Mouse (Mus musculus): ENCODE data around the gene Exoc3l2. TPM values are rescaled to one million over a fixed set of nuclear protein-coding genes. Genes with fewer than 3 reads are reported as not detected.

Gene Exoc3l2
- polyA plus RNA-seq, 1 experiment from 2014 or later: 1.8 TPM

- H3K4me1 ChIP-seq (ENCODE audit: control insufficient read depth, insufficient read depth, low read length): no peaks in the 10 kb centered on the region
- no peaks in the 10 kb centered on the region for H3K9me3 ChIP-seq (ENCODE audit: control insufficient read depth, low read length)
- no peak overlapping the region for H3K27ac ChIP-seq (replicated peaks; ENCODE audit: low read depth, low read length)
- no peak overlapping the region for H3K4me2 ChIP-seq (ENCODE audit: low read depth, severe bottlenecking)
- H3K9ac ChIP-seq (ENCODE audit: low read length): no peak overlapping the region
- no peaks in the 10 kb centered on the region for H3K27me3 ChIP-seq (ENCODE audit: control insufficient read depth, insufficient read depth, low read length)
- ATAC-seq (ENCODE audit: insufficient number of reproducible peaks, low FRiP score, low TSS enrichment, low read depth) (no peak), DNase-seq (ENCODE audit: low spot score) (no peak)
- no peak overlapping the region for H3K4me3 ChIP-seq (ENCODE audit: low read depth, low read length)
- 93% methylated on average over 6 of the region's 6 CpGs for WGBS
- H3K36me3 ChIP-seq (ENCODE audit: control insufficient read depth, insufficient read depth, low read length): peaks cover 22% of the 10 kb centered on the region
Measured at GRCm38 (mm10) chr7:19426888-19427287, 36.2 kb upstream of the Exoc3l2 start.

GRCm38 (mm10) chr7:19427999-19428650, 35.0 kb upstream of the Exoc3l2 start:
- Histone ChIP-seq H3K4me2 (ENCODE audit: low read depth, severe bottlenecking) (no peak overlapping the region), H3K4me1 (ENCODE audit: control insufficient read depth, insufficient read depth, low read length) (no peaks in the 10 kb centered on the region), H3K36me3 (ENCODE audit: control insufficient read depth, insufficient read depth, low read length) (peaks cover 33% of the 10 kb centered on the region), H3K27ac (replicated peaks; ENCODE audit: low read depth, low read length) (no peak overlapping the region), H3K9me3 (ENCODE audit: control insufficient read depth, low read length) (0 out of 2 replicates have a peak, but pooled peaks cover 3% of the 10 kb centered on the region), H3K27me3 (ENCODE audit: control insufficient read depth, insufficient read depth, low read length) (no peaks in the 10 kb centered on the region), H3K4me3 (ENCODE audit: low read depth, low read length) (no peak overlapping the region), H3K9ac (ENCODE audit: low read length) (no peak overlapping the region)
- DNase-seq (ENCODE audit: low spot score) (no peak), ATAC-seq (ENCODE audit: insufficient number of reproducible peaks, low FRiP score, low TSS enrichment, low read depth) (no peak)
- WGBS: 74% methylated on average over 15 of the region's 15 CpGs

DNA sequence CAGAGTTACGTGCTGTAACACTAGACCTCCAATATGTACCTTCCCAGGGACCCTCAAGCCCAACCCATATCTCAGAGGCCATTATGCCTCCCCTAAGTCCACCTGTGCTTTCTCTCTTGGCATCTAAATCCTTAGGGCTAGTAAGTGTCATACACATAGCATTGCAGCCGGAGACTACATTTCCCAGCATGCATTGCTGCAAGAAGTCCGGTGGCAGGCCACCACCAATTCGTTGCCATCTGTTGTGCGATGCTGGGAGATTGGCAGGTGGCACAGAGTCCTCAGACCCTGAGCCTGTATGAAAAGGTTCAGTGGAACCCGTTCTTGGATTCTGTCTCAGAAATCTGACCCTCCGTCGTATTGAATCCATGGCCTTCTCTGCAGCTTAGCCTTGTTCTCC, 33.4 kb upstream of the Exoc3l2 start:
- ATAC-seq (ENCODE audit: insufficient number of reproducible peaks, low FRiP score, low TSS enrichment, low read depth): no peak
- WGBS: 76% methylated on average over 8 of the region's 8 CpGs
- H3K9ac ChIP-seq (ENCODE audit: low read length): no peak overlapping the region
- H3K36me3 ChIP-seq (ENCODE audit: control insufficient read depth, insufficient read depth, low read length): peaks cover 48% of the 10 kb centered on the region
- no peaks in the 10 kb centered on the region for H3K4me1 ChIP-seq (ENCODE audit: control insufficient read depth, insufficient read depth, low read length)
- H3K4me2 ChIP-seq (ENCODE audit: low read depth, severe bottlenecking): no peak overlapping the region
- no peaks in the 10 kb centered on the region for H3K27me3 ChIP-seq (ENCODE audit: control insufficient read depth, insufficient read depth, low read length)
- DNase-seq (ENCODE audit: low spot score): no peak
- H3K4me3 ChIP-seq (ENCODE audit: low read depth, low read length): no peak overlapping the region
- H3K9me3 ChIP-seq (ENCODE audit: control insufficient read depth, low read length): 0 out of 2 replicates have a peak, but pooled peaks cover 3% of the 10 kb centered on the region
- no peak overlapping the region for H3K27ac ChIP-seq (replicated peaks; ENCODE audit: low read depth, low read length)

DNA sequence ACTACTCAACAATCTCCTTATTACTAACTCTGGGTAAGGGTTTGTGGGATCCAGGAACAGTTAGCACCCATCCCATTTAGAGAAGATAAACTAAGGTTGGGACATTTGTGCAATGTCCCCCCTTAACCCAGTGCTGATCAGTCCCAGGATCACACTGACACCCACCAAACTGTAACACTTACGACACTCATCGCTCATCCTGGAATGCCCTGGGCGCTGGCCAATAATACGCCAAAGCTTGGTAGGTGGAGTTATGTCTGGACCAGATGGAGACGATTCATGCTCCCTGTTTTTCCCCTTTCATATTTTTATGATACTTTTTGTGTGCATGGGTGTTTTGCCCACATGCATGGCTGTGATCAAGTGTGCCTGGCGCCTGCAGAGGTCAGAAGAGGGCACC, 32.7 kb upstream of the Exoc3l2 start:
- Histone ChIP-seq H3K27ac (replicated peaks; ENCODE audit: low read depth, low read length) (no peak overlapping the region), H3K36me3 (ENCODE audit: control insufficient read depth, insufficient read depth, low read length) (peaks cover 50% of the 10 kb centered on the region), H3K4me2 (ENCODE audit: low read depth, severe bottlenecking) (no peak overlapping the region), H3K4me1 (ENCODE audit: control insufficient read depth, insufficient read depth, low read length) (no peaks in the 10 kb centered on the region), H3K4me3 (ENCODE audit: low read depth, low read length) (no peak overlapping the region), H3K27me3 (ENCODE audit: control insufficient read depth, insufficient read depth, low read length) (no peaks in the 10 kb centered on the region), H3K9ac (ENCODE audit: low read length) (no peak overlapping the region), H3K9me3 (ENCODE audit: control insufficient read depth, low read length) (0 out of 2 replicates have a peak, but pooled peaks cover 3% of the 10 kb centered on the region)
- 92% methylated on average over 6 of the region's 6 CpGs for WGBS
- ATAC-seq (ENCODE audit: insufficient number of reproducible peaks, low FRiP score, low TSS enrichment, low read depth) (no peak), DNase-seq (ENCODE audit: low spot score) (no peak)

DNA sequence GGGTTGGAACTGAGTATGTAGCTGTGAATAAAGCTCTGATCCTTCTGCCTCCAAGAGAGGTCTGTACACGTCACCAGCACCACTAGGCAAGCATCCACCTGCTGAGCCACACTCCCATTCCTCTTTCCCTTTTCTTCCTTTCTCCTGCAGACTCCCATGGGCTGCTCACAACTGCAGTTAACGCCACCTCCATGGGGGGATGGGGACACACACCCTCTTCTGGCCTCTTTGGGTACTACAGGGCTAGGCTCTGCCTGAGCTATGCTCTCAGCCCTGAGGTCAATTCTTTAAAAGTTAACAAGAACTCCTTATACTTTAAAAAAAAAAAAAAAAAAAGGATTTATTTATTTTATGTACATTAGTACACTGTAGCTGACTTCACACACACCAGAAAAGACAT, 30.7 kb upstream of the Exoc3l2 start:
- whole genome bisulfite sequencing: 89% methylated on average over 2 of the region's 2 CpGs
- DNase-seq (ENCODE audit: low spot score) (no peak), ATAC-seq (ENCODE audit: insufficient number of reproducible peaks, low FRiP score, low TSS enrichment, low read depth) (no peak)
- H3K9me3 ChIP-seq (ENCODE audit: control insufficient read depth, low read length): 0 out of 2 replicates have a peak, but pooled peaks cover 3% of the 10 kb centered on the region
- no peak overlapping the region for H3K4me2 ChIP-seq (ENCODE audit: low read depth, severe bottlenecking)
- H3K4me3 ChIP-seq (ENCODE audit: low read depth, low read length): no peak overlapping the region
- no peaks in the 10 kb centered on the region for H3K27me3 ChIP-seq (ENCODE audit: control insufficient read depth, insufficient read depth, low read length)
- H3K27ac ChIP-seq (replicated peaks; ENCODE audit: low read depth, low read length): no peak overlapping the region
- H3K9ac ChIP-seq (ENCODE audit: low read length): no peak overlapping the region
- H3K4me1 ChIP-seq (ENCODE audit: control insufficient read depth, insufficient read depth, low read length): no peaks in the 10 kb centered on the region
- H3K36me3 ChIP-seq (ENCODE audit: control insufficient read depth, insufficient read depth, low read length): peaks cover 49% of the 10 kb centered on the region

GRCm38 (mm10) chr7:19436276-19436675, 26.9 kb upstream of the Exoc3l2 start:
- DNase-seq (ENCODE audit: low spot score) (no peak), ATAC-seq (ENCODE audit: insufficient number of reproducible peaks, low FRiP score, low TSS enrichment, low read depth) (no peak)
- WGBS: 92% methylated on average over 2 of the region's 2 CpGs
- no peak overlapping the region for H3K27ac ChIP-seq (replicated peaks; ENCODE audit: low read depth, low read length)
- no peaks in the 10 kb centered on the region for H3K27me3 ChIP-seq (ENCODE audit: control insufficient read depth, insufficient read depth, low read length)
- H3K4me1 ChIP-seq (ENCODE audit: control insufficient read depth, insufficient read depth, low read length): no peaks in the 10 kb centered on the region
- no peak overlapping the region for H3K4me2 ChIP-seq (ENCODE audit: low read depth, severe bottlenecking)
- peaks cover 52% of the 10 kb centered on the region for H3K36me3 ChIP-seq (ENCODE audit: control insufficient read depth, insufficient read depth, low read length)
- H3K9ac ChIP-seq (ENCODE audit: low read length): no peak overlapping the region
- 0 out of 2 replicates have a peak, but pooled peaks cover 3% of the 10 kb centered on the region for H3K9me3 ChIP-seq (ENCODE audit: control insufficient read depth, low read length)
- no peak overlapping the region for H3K4me3 ChIP-seq (ENCODE audit: low read depth, low read length)

- H3K4me2 ChIP-seq (ENCODE audit: low read depth, severe bottlenecking): no peak overlapping the region
- H3K36me3 ChIP-seq (ENCODE audit: control insufficient read depth, insufficient read depth, low read length): peaks cover 54% of the 10 kb centered on the region
- 0 out of 2 replicates have a peak, but pooled peaks cover 3% of the 10 kb centered on the region for H3K9me3 ChIP-seq (ENCODE audit: control insufficient read depth, low read length)
- H3K4me3 ChIP-seq (ENCODE audit: low read depth, low read length): no peak overlapping the region
- no peaks in the 10 kb centered on the region for H3K27me3 ChIP-seq (ENCODE audit: control insufficient read depth, insufficient read depth, low read length)
- H3K9ac ChIP-seq (ENCODE audit: low read length): no peak overlapping the region
- H3K4me1 ChIP-seq (ENCODE audit: control insufficient read depth, insufficient read depth, low read length): no peaks in the 10 kb centered on the region
- no peak for ATAC-seq (ENCODE audit: insufficient number of reproducible peaks, low FRiP score, low TSS enrichment, low read depth)
- 81% methylated on average over 9 of the region's 9 CpGs for WGBS
- no peak overlapping the region for H3K27ac ChIP-seq (replicated peaks; ENCODE audit: low read depth, low read length)
- DNase-seq (ENCODE audit: low spot score): no peak
Measured at GRCm38 (mm10) chr7:19437048-19437447, 26.1 kb upstream of the Exoc3l2 start.

DNA sequence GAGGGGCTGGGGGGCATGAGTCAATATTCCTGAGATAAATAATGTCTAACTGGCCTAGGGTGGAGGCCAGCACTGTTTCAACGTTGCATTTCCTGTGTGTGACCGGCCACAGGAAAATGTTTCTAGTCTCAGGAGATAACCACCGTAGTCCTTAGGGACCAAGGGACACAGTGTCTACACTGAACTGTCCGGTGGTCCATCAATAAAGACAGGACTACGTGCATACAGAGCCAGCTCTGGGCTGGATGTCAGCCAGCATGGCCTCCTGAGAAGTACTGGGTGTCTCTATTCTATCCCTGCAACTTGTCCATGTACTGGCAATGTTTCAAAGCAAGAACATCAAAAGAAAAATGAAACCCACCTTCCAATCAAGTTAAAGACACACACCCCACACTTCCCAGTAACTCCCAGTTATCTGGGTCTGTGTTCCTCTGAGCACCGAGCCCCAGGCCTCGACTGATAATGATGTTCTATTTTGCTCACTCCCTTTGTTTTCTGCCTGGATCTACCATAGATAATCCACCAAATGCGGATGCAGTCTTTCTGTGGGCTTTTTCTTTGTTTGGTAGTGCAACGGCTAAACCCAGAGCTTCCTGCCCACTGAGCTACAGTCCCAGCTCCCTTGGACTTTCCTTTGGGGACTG, 21.6 kb upstream of the Exoc3l2 start:
- no peak overlapping the region for H3K9ac ChIP-seq (ENCODE audit: low read length)
- H3K4me1 ChIP-seq (ENCODE audit: control insufficient read depth, insufficient read depth, low read length): no peaks in the 10 kb centered on the region
- ATAC-seq (ENCODE audit: insufficient number of reproducible peaks, low FRiP score, low TSS enrichment, low read depth) (no peak), DNase-seq (ENCODE audit: low spot score) (no peak)
- no peak overlapping the region for H3K4me2 ChIP-seq (ENCODE audit: low read depth, severe bottlenecking)
- no peaks in the 10 kb centered on the region for H3K9me3 ChIP-seq (ENCODE audit: control insufficient read depth, low read length)
- WGBS: 86% methylated on average over 9 of the region's 9 CpGs
- peaks cover 32% of the 10 kb centered on the region for H3K36me3 ChIP-seq (ENCODE audit: control insufficient read depth, insufficient read depth, low read length)
- no peak overlapping the region for H3K4me3 ChIP-seq (ENCODE audit: low read depth, low read length)
- H3K27me3 ChIP-seq (ENCODE audit: control insufficient read depth, insufficient read depth, low read length): no peaks in the 10 kb centered on the region
- no peak overlapping the region for H3K27ac ChIP-seq (replicated peaks; ENCODE audit: low read depth, low read length)

Measured in limb, embryonic 11.5 days (tissue).